Mouse (Mus musculus) cerebellum, adult 2 months (tissue): Measurements from ENCODE around the gene Zfyve27. TPM values are rescaled to one million over a fixed set of nuclear protein-coding genes. Genes with fewer than 3 reads are reported as not detected.

Source experiments
- DNase-seq, 2 experiments: peaks; one replicate each; pipeline ENCODE4 v3.0.0; 2021
- H3K27ac ChIP-seq: fragments of 200-500 bp; 2 replicates; pipeline ENCODE4 v1.5.1; 2012; ENCODE audit warnings: low read length, control low read depth, inconsistent platforms; ENCODE audit not compliant: insufficient read depth
- H3K27me3 ChIP-seq: fragments of 200-500 bp; 2 replicates; pipeline ENCODE4 v1.6.1; 2012; ENCODE audit warnings: inconsistent platforms, mild to moderate bottlenecking, low read length, moderate library complexity; ENCODE audit not compliant: control insufficient read depth, insufficient read depth
- H3K4me1 ChIP-seq: fragments of 200-500 bp; 2 replicates; pipeline ENCODE4 v1.6.1; 2011; ENCODE audit warnings: low read length; ENCODE audit not compliant: control insufficient read depth, insufficient read depth
- H3K4me3 ChIP-seq: fragments of 200-500 bp; replicated peaks from 2 replicates; pipeline ENCODE3; 2011; ENCODE audit warnings: mild to moderate bottlenecking, low read depth, low read length, control low read depth; ENCODE audit not compliant: insufficient read depth
- CTCF ChIP-seq: fragments of 200-500 bp; IDR thresholded peaks from 2 replicates; pipeline ENCODE4 v1.5.1; 2011; ENCODE audit warnings: low read depth, mild to moderate bottlenecking, control low read depth, low read length, moderate library complexity, borderline replicate concordance; ENCODE audit not compliant: insufficient read depth
- POLR2A ChIP-seq: fragments of 200-500 bp; IDR thresholded peaks from 2 replicates; pipeline ENCODE4 v1.6.1; 2011; ENCODE audit warnings: low read length, control low read depth, borderline replicate concordance; ENCODE audit not compliant: insufficient read depth
- WGBS: fragments of 180-500 bp; shearing (Covaris S2); methylation state at CpG from one replicate; pipeline ENCODE4 v1.1.7; 2018; 5-methylcytosine and 5-hydroxymethylcytosine counted together
- polyA plus RNA-seq: library from polyadenylated mRNA; depleted of rRNA; stranded (reverse); fragments of >200 nt; gene quantifications from 2 replicates; pipeline ENCODE4 v1.2.3, GENCODE M21; 2012

Gene Zfyve27
- polyA plus RNA-seq, 1 experiment = 104 TPM

DNA sequence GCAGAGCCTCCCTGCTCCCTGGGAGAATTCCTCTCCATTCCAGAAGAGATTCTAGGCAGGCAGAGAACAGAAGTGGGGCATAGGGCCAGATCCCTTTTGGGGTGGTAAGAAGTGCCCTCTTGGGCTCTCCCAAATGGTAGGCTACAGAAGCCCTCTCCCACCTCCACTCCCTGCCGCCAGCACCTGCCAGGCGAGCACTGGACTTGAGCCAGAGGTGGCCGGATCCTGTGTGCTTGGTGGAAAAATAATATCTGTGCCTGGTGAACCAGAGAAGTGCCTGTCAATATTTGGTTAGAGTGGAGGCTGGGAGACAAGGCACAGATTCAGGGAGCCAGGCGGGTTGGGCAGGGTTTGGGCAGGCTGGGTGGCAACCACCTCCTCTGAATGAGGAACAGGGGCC is 32.6 kb downstream of the Zfyve27 start:
- H3K4me1 ChIP-seq = peaks cover 16% of the 10 kb centered on the region
- DNase-seq = peak; percentile 54 to 58
- no peaks in the 10 kb centered on the region for H3K27me3 ChIP-seq
- H3K27ac ChIP-seq = peak overlapping the region; percentile 48
- WGBS = 25% methylated on average over 4 of the region's 4 CpGs
- no peak overlapping the region for H3K4me3 ChIP-seq
- TF ChIP-seq CTCF (no peak), POLR2A (no peak)

DNA sequence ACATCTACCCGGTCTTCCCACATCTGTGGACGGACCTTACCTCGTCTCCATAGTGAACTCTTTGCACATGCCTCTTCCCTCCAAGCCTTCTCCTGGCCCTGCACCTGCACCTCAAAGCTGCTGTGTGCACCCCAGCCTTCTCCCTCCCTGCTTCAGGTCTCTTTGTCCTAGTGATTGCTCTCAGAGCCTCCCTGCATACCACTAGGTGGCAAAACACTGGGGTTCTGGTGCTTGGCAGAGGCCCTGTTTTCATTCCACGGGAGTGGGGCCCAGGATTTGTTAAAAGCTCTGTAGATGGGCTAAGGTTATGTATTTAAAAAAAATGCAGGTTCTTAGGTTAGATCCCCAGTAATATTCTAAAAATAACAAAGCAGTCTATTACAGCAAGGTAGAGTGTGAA is 33.3 kb downstream of the Zfyve27 start:
- WGBS = 71% methylated on average over 4 of the region's 4 CpGs

DNA sequence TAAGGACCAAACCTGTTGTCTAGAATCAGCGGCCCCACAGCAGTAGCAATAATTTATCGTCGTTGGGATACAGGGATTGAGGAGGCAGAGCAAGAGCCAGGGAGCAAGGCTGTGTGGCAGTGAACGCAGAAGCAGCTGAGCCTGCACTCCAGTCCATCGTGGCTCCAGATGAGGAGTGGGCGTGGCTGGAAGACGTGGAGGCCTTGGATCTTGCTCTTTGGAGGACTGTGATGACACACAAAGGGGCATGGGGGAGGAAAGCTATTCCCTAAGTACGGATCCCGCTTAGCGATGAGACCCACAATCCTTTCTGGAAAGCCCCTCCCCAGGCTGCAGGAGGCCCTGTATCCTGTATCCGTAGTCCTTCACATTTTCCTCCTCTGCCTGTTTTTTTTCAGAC is 34.3 kb downstream of the Zfyve27 start:
- Histone ChIP-seq H3K4me3 (no peak overlapping the region), H3K27me3 (no peaks in the 10 kb centered on the region), H3K4me1 (peaks cover 20% of the 10 kb centered on the region), H3K27ac (no peak overlapping the region)
- no peak for DNase-seq
- 68% methylated on average over 11 of the region's 11 CpGs for WGBS
- no peak for TF ChIP-seq CTCF
- no peak for TF ChIP-seq POLR2A

More for the DNA sequence above, 33.3 kb downstream of the Zfyve27 start:
- H3K27ac ChIP-seq = no peak overlapping the region
- TF ChIP-seq CTCF (peak; percentile 14; the same call in 1 of the 2 replicates), POLR2A (no peak)
- DNase-seq = no peak
- H3K27me3 ChIP-seq = no peaks in the 10 kb centered on the region
- H3K4me1 ChIP-seq = peaks cover 16% of the 10 kb centered on the region
- no peak overlapping the region for H3K4me3 ChIP-seq

DNA sequence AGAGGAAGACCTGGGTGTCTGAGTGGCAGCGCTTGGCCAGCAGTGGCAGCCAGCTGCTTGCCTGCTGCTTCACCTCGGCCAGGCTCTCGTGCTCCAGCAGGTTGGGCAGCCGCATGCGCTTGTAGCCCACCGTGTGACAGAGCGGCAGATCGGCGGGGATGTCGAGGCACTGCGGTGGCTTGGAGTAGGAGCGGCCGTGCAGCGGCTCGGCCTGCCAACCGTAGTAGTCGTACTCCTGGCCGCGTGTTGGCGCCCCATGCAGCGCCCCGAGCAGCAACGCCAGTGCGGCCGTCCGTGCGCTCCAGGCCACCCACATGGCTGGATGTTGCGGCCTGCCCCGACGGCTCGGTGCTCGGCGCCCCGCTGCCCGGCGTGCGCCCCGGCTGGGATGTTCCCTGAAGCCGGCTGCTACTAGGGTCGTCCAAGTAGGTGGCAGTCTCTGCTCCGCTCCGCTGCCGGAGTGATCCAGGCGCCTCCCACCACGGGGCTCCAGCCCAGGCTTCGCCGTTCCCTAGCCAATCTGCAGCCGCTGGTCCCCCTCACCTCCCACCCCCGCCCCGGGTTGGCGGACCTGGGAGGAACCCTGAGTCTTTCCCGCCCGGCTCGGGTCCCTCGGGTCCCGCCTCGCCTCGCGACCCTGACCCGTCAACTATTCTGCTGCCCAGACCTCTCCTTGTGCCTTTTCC is 38.1 kb downstream of the Zfyve27 start, which contains the start of gene Sfrp5:
TSS of gene Sfrp5 (minus strand) at position 557 of the 686 bp plus-strand sequence.
- TF ChIP-seq CTCF = no peak
- no peak for TF ChIP-seq POLR2A

GRCm38 (mm10) chr19:42202467-42202866 is 38.7 kb downstream of the Zfyve27 start:
- no peak overlapping the region for H3K4me3 ChIP-seq
- H3K27me3 ChIP-seq = no peaks in the 10 kb centered on the region
- H3K27ac ChIP-seq = no peak overlapping the region
- DNase-seq = peak; percentile 43 to 51
- WGBS = 28% methylated on average over 8 of the region's 8 CpGs
- peaks cover 21% of the 10 kb centered on the region for H3K4me1 ChIP-seq
- TF ChIP-seq CTCF = no peak
- TF ChIP-seq POLR2A = no peak

More for the DNA sequence above, 38.1 kb downstream of the Zfyve27 start, which contains the start of gene Sfrp5:
- 3% methylated on average over 60 of the region's 60 CpGs for WGBS
- H3K27ac ChIP-seq = no peak within 1 kb of the TSS
- DNase-seq = peak in 1 of 2 experiments; percentile 30
- peaks cover 23% of the 10 kb centered on the region for H3K4me1 ChIP-seq
- H3K4me3 ChIP-seq = no peak within 1 kb of the TSS
- no peaks in the 10 kb centered on the region for H3K27me3 ChIP-seq

GRCm38 (mm10) chr19:42204306-42204705 is 40.6 kb downstream of the Zfyve27 start:
- Histone ChIP-seq H3K27me3 (no peaks in the 10 kb centered on the region), H3K27ac (peak overlapping the region; percentile 55), H3K4me1 (peaks cover 21% of the 10 kb centered on the region), H3K4me3 (no peak overlapping the region)
- peak; percentile 89 to 90 for DNase-seq
- WGBS = 12% methylated on average over 4 of the region's 4 CpGs
- TF ChIP-seq POLR2A (no peak), CTCF (no peak)

GRCm38 (mm10) chr19:42205201-42205600 is 41.5 kb downstream of the Zfyve27 start:
- H3K27me3 ChIP-seq = no peaks in the 10 kb centered on the region
- DNase-seq = no peak
- H3K4me1 ChIP-seq = peaks cover 21% of the 10 kb centered on the region
- H3K27ac ChIP-seq = no peak overlapping the region
- TF ChIP-seq CTCF (no peak), POLR2A (no peak)
- 90% methylated on average over 8 of the region's 8 CpGs for WGBS
- no peak overlapping the region for H3K4me3 ChIP-seq

DNA sequence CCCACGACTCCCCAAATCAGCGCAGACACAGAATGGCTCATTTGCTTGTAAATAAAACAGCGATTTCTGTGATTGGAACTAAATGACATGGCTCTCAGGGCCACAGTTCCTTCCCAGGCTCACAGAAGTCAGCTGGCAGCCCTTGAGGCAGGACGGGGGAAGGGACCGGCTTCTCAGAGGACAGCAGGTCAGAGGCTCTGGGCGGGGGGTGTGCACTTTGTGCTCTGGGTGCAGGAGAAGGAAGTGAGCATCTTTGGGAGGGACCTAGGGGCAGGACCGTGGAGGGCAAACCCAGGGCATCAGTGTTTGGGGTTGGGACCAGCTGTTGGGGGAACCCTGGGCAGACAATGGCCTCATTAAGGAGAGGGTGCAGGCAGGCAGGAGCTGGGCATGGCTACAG is 45.7 kb downstream of the Zfyve27 start:
- peaks cover 3% of the 10 kb centered on the region for H3K4me1 ChIP-seq
- H3K27me3 ChIP-seq = no peaks in the 10 kb centered on the region
- no peak for DNase-seq
- TF ChIP-seq CTCF = no peak
- no peak for TF ChIP-seq POLR2A
- 82% methylated on average over 7 of the region's 7 CpGs for WGBS
- no peak overlapping the region for H3K4me3 ChIP-seq
- H3K27ac ChIP-seq = no peak overlapping the region
